ENCODE assay signal across 26 mouse cellular contexts in genomic region chr10:10309056-10309455, GRCm38 (mm10).
"Had no signal": no experiment of that assay in that cellular context is flagged by ENCODE, and none has a peak within 500 bp of the region (broad histone marks: within the 10 kb centered on the region; RNA-seq: fewer than 3 reads in every experiment).

No protein-coding gene starts in this region.

- H3K36me3 ChIP-seq: heart, embryonic 13.5 days; heart, embryonic 15.5 days; hindbrain, embryonic 13.5 days; hindbrain, embryonic 15.5 days; kidney, embryonic 15.5 days; limb, embryonic 13.5 days; limb, embryonic 15.5 days; liver, embryonic 12.5 days had no signal

- H3K4me2 ChIP-seq: heart, embryonic 11.5 days; heart, embryonic 13.5 days; heart, embryonic 15.5 days; hindbrain, embryonic 13.5 days; hindbrain, embryonic 15.5 days; kidney, embryonic 15.5 days; limb, embryonic 13.5 days; limb, embryonic 15.5 days; liver, embryonic 12.5 days had no signal

- H3K27me3 ChIP-seq: heart, embryonic 13.5 days; heart, embryonic 15.5 days; hindbrain, embryonic 13.5 days; hindbrain, embryonic 15.5 days; limb, embryonic 13.5 days; limb, embryonic 15.5 days; liver, embryonic 12.5 days had no signal

- H3K9ac ChIP-seq: heart, embryonic 13.5 days; heart, embryonic 15.5 days; hindbrain, embryonic 13.5 days; hindbrain, embryonic 15.5 days; kidney, embryonic 15.5 days; limb, embryonic 13.5 days; limb, embryonic 15.5 days; liver, embryonic 12.5 days; liver, embryonic 14.5 days had no signal

- DNase-seq: gastrocnemius, postnatal 10 days; gastrocnemius, postnatal 25 days; heart, adult 11 months; heart, adult 2 months; heart, postnatal 14 days; heart, postnatal 36 days; kidney, adult 11 months; kidney, adult 2 months; kidney, adult 9 months; kidney, postnatal 14 days; kidney, postnatal 36 days; layer of hippocampus, adult 9-11 months; layer of hippocampus, postnatal 36 days; left cerebral cortex, postnatal 4 days had no signal

- H3K9me3 ChIP-seq: heart, embryonic 13.5 days; heart, embryonic 15.5 days; hindbrain, embryonic 13.5 days; hindbrain, embryonic 15.5 days; kidney, embryonic 15.5 days; limb, embryonic 13.5 days; limb, embryonic 15.5 days; liver, embryonic 12.5 days had no signal

- H3K4me3 ChIP-seq: heart, adult 2 months; heart, embryonic 13.5 days; heart, embryonic 15.5 days; hindbrain, embryonic 13.5 days; hindbrain, embryonic 15.5 days; kidney, embryonic 15.5 days; limb, embryonic 13.5 days; limb, embryonic 15.5 days; liver, embryonic 12.5 days had no signal

- H3K27ac ChIP-seq: heart, adult 2 months; heart, embryonic 13.5 days; heart, embryonic 15.5 days; hindbrain, embryonic 13.5 days; hindbrain, embryonic 15.5 days; hindbrain, postnatal 0 days; kidney, embryonic 15.5 days; kidney, postnatal 0 days; limb, embryonic 13.5 days; limb, embryonic 15.5 days; liver, embryonic 12.5 days; liver, embryonic 14.5 days had no signal

- ATAC-seq: hindbrain, postnatal 0 days; liver, embryonic 12.5 days had no signal

- H3K4me1 ChIP-seq: heart, embryonic 13.5 days; heart, embryonic 15.5 days; hindbrain, embryonic 13.5 days; hindbrain, embryonic 15.5 days; limb, embryonic 15.5 days; liver, embryonic 12.5 days had no signal
